Mouse (Mus musculus): ENCODE results near the gene Atp6ap1l. TPM values are rescaled to one million over a fixed set of nuclear protein-coding genes. Genes with fewer than 3 reads are reported as not detected.

Atp6ap1l gene
- polyA plus RNA-seq, 1 experiment from 2014 or later = 0.18 TPM

- H3K27ac ChIP-seq (ENCODE audit: low read depth, low read length) = no peak overlapping the region
- no peaks in the 10 kb centered on the region for H3K27me3 ChIP-seq (ENCODE audit: control insufficient read depth, insufficient read depth, low read length)
- DNase-seq (ENCODE audit: low spot score, missing footprints) = no peak
- H3K4me2 ChIP-seq = no peak overlapping the region
- H3K4me1 ChIP-seq (ENCODE audit: control insufficient read depth, insufficient read depth, low read length) = no peaks in the 10 kb centered on the region
- 88% methylated on average over 12 of the region's 12 CpGs for WGBS
- H3K9ac ChIP-seq (ENCODE audit: low read length) = no peak overlapping the region
- no peak overlapping the region for H3K4me3 ChIP-seq (ENCODE audit: low read depth, low read length)
- H3K36me3 ChIP-seq (ENCODE audit: control insufficient read depth, insufficient read depth, low read length) = no peaks in the 10 kb centered on the region
- no peaks in the 10 kb centered on the region for H3K9me3 ChIP-seq (ENCODE audit: control insufficient read depth, low read length)
- ATAC-seq (ENCODE audit: low FRiP score) = no peak
Observed at GRCm38 (mm10) chr13:90896821-90897220, 8.3 kb downstream of the Atp6ap1l start.

- ATAC-seq (ENCODE audit: low FRiP score) = no peak
- WGBS = 16% methylated on average over 2 of the region's 2 CpGs
- no peak overlapping the region for H3K4me3 ChIP-seq (ENCODE audit: low read depth, low read length)
- H3K4me2 ChIP-seq = no peak overlapping the region
- no peak overlapping the region for H3K27ac ChIP-seq (ENCODE audit: low read depth, low read length)
- H3K9ac ChIP-seq (ENCODE audit: low read length) = no peak overlapping the region
- no peaks in the 10 kb centered on the region for H3K9me3 ChIP-seq (ENCODE audit: control insufficient read depth, low read length)
- H3K27me3 ChIP-seq (ENCODE audit: control insufficient read depth, insufficient read depth, low read length) = no peaks in the 10 kb centered on the region
- H3K36me3 ChIP-seq (ENCODE audit: control insufficient read depth, insufficient read depth, low read length) = no peaks in the 10 kb centered on the region
- no peaks in the 10 kb centered on the region for H3K4me1 ChIP-seq (ENCODE audit: control insufficient read depth, insufficient read depth, low read length)
- no peak for DNase-seq (ENCODE audit: low spot score, missing footprints)
Observed at GRCm38 (mm10) chr13:90896098-90896497, 9.1 kb downstream of the Atp6ap1l start.

DNA sequence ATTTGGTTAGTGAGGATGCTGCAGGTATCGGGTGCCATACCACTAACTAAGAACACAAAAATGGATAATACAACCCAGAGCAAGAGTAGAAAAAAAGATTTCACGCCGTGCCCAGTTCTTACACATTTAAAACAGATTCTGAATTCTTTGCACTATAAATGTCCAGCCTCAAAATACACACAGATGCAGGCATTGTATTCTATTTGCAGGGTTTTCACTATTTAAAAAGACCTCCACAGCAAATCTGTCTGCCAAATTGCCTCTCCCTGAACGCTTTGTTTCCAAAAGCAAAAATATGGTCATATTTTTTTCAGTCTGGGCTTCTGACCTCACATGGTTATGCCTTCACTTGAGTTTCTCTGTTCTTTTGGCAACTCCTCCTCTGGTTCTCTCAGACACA is 10.3 kb downstream of the Atp6ap1l start:
- no peaks in the 10 kb centered on the region for H3K36me3 ChIP-seq (ENCODE audit: control insufficient read depth, insufficient read depth, low read length)
- ATAC-seq (ENCODE audit: low FRiP score) = no peak

DNA sequence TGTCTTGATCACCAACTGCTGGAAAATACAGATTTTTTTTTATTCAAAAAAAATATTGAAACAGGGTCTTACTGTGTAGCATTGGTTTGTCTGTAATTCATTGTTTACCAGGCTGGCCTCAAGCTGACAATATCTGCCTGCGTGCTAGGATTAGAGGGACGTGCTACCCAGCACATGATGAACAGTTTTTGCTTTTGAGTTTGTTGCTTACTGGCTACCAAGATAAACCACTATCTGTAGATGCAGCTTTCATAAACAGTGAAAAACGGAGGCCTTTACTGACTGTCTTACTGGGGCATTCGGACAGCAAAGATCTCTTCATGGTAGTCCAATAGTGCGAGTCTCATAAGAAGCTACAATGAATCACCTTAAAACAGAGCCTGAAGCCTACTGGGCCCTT is 15.0 kb downstream of the Atp6ap1l start:
- Histone ChIP-seq H3K4me3 (ENCODE audit: low read depth, low read length) (no peak overlapping the region), H3K36me3 (ENCODE audit: control insufficient read depth, insufficient read depth, low read length) (no peaks in the 10 kb centered on the region), H3K4me1 (ENCODE audit: control insufficient read depth, insufficient read depth, low read length) (no peaks in the 10 kb centered on the region), H3K4me2 (no peak overlapping the region), H3K27me3 (ENCODE audit: control insufficient read depth, insufficient read depth, low read length) (no peaks in the 10 kb centered on the region), H3K9me3 (ENCODE audit: control insufficient read depth, low read length) (no peaks in the 10 kb centered on the region), H3K27ac (ENCODE audit: low read depth, low read length) (no peak overlapping the region), H3K9ac (ENCODE audit: low read length) (no peak overlapping the region)
- WGBS = 90% methylated on average over 5 of the region's 5 CpGs
- no peak for DNase-seq (ENCODE audit: low spot score, missing footprints)
- ATAC-seq (ENCODE audit: low FRiP score) = no peak

More for the DNA sequence above, 10.3 kb downstream of the Atp6ap1l start:
- H3K27ac ChIP-seq (ENCODE audit: low read depth, low read length) = no peak overlapping the region
- no peaks in the 10 kb centered on the region for H3K9me3 ChIP-seq (ENCODE audit: control insufficient read depth, low read length)
- no peak overlapping the region for H3K9ac ChIP-seq (ENCODE audit: low read length)
- no peaks in the 10 kb centered on the region for H3K27me3 ChIP-seq (ENCODE audit: control insufficient read depth, insufficient read depth, low read length)
- no peak for DNase-seq (ENCODE audit: low spot score, missing footprints)
- H3K4me2 ChIP-seq = no peak overlapping the region
- H3K4me1 ChIP-seq (ENCODE audit: control insufficient read depth, insufficient read depth, low read length) = no peaks in the 10 kb centered on the region
- 95% methylated on average over 4 of the region's 4 CpGs for WGBS
- no peak overlapping the region for H3K4me3 ChIP-seq (ENCODE audit: low read depth, low read length)

GRCm38 (mm10) chr13:90886568-90886983 is 18.6 kb downstream of the Atp6ap1l start:
- DNase-seq (ENCODE audit: low spot score, missing footprints) = peak; percentile 97
- H3K27ac ChIP-seq (ENCODE audit: low read depth, low read length) = no peak overlapping the region
- peak overlapping the region; percentile 52 for H3K4me2 ChIP-seq
- no peaks in the 10 kb centered on the region for H3K4me1 ChIP-seq (ENCODE audit: control insufficient read depth, insufficient read depth, low read length)
- no peaks in the 10 kb centered on the region for H3K9me3 ChIP-seq (ENCODE audit: control insufficient read depth, low read length)
- peak overlapping the region; percentile 31 for H3K4me3 ChIP-seq (ENCODE audit: low read depth, low read length)
- H3K36me3 ChIP-seq (ENCODE audit: control insufficient read depth, insufficient read depth, low read length) = no peaks in the 10 kb centered on the region
- peak; percentile 76 for ATAC-seq (ENCODE audit: low FRiP score)
- H3K27me3 ChIP-seq (ENCODE audit: control insufficient read depth, insufficient read depth, low read length) = no peaks in the 10 kb centered on the region
- H3K9ac ChIP-seq (ENCODE audit: low read length) = no peak overlapping the region
- 2% methylated on average over 18 of the region's 18 CpGs for WGBS

DNA sequence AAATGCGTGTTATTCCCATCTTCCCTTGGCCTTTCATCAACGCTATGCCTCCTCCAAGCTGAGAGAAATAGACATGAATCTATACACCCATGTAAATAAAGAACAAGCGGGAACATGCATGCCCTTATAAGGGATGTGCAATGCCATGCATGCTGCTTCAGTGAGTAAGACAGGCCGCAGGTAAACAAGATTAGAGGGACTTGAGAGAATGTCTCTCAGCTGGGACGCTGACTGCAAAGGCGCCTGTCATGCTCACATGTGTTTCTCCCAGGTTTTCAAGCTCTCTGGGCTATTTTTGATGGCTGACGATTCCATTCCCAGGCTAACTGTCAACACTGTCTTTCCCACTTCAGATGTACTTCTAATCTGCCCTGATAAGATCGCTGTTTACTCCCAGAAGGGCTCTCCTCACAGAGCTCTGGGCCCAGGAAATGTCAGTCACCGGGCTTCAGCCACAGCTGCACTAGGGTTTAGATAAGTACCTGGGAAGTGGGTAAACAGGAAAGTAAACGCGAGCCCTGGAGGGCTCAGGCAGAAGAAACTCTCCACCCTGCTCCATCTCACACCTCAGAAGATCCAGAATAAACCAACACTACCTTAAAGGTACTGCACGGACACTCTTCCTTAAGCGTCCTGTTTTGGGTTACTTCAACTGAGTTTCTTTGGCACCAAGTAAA is 19.2 kb downstream of the Atp6ap1l start:
- Histone ChIP-seq H3K27me3 (ENCODE audit: control insufficient read depth, insufficient read depth, low read length) (no peaks in the 10 kb centered on the region), H3K9ac (ENCODE audit: low read length) (no peak overlapping the region), H3K4me2 (peak overlapping the region; percentile 52), H3K36me3 (ENCODE audit: control insufficient read depth, insufficient read depth, low read length) (no peaks in the 10 kb centered on the region), H3K4me1 (ENCODE audit: control insufficient read depth, insufficient read depth, low read length) (no peaks in the 10 kb centered on the region), H3K4me3 (ENCODE audit: low read depth, low read length) (peak overlapping the region; percentile 31), H3K27ac (ENCODE audit: low read depth, low read length) (no peak overlapping the region), H3K9me3 (ENCODE audit: control insufficient read depth, low read length) (no peaks in the 10 kb centered on the region)
- DNase-seq (ENCODE audit: low spot score, missing footprints) = no peak
- 57% methylated on average over 13 of the region's 13 CpGs for WGBS
- ATAC-seq (ENCODE audit: low FRiP score) = peak; percentile 47

GRCm38 (mm10) chr13:90881727-90882429 is 23.3 kb downstream of the Atp6ap1l start:
- no peak overlapping the region for H3K27ac ChIP-seq (ENCODE audit: low read depth, low read length)
- no peaks in the 10 kb centered on the region for H3K9me3 ChIP-seq (ENCODE audit: control insufficient read depth, low read length)
- no peaks in the 10 kb centered on the region for H3K4me1 ChIP-seq (ENCODE audit: control insufficient read depth, insufficient read depth, low read length)
- H3K27me3 ChIP-seq (ENCODE audit: control insufficient read depth, insufficient read depth, low read length) = no peaks in the 10 kb centered on the region
- DNase-seq (ENCODE audit: low spot score, missing footprints) (no peak), ATAC-seq (ENCODE audit: low FRiP score) (no peak)
- no peaks in the 10 kb centered on the region for H3K36me3 ChIP-seq (ENCODE audit: control insufficient read depth, insufficient read depth, low read length)
- no peak overlapping the region for H3K4me3 ChIP-seq (ENCODE audit: low read depth, low read length)
- 67% methylated on average over 1 of the region's 1 CpGs for WGBS
- H3K4me2 ChIP-seq = no peak overlapping the region
- no peak overlapping the region for H3K9ac ChIP-seq (ENCODE audit: low read length)

DNA sequence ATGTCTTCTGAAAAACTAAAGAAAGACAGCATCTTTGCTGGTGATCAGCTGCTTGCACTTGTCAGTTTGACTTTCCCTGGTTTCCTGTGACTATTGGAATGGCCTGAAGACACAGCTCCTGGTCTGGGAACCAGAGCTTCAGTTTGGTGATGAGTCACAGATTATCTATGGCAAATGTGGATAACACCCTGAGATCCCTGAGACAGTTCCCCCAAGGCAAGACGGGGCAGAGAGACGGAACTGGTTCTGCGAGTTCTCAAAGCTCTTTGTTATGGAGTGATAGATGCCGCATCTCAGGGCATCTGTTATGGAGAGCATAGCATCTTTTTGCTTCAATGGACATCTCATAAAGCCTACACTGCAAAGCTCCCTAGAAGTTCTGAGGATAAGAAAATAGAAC is 33.6 kb downstream of the Atp6ap1l start:
- Histone ChIP-seq H3K4me1 (ENCODE audit: control insufficient read depth, insufficient read depth, low read length) (no peaks in the 10 kb centered on the region), H3K36me3 (ENCODE audit: control insufficient read depth, insufficient read depth, low read length) (no peaks in the 10 kb centered on the region), H3K4me2 (no peak overlapping the region), H3K4me3 (ENCODE audit: low read depth, low read length) (no peak overlapping the region), H3K27me3 (ENCODE audit: control insufficient read depth, insufficient read depth, low read length) (no peaks in the 10 kb centered on the region), H3K9me3 (ENCODE audit: control insufficient read depth, low read length) (no peaks in the 10 kb centered on the region), H3K9ac (ENCODE audit: low read length) (no peak overlapping the region), H3K27ac (ENCODE audit: low read depth, low read length) (no peak overlapping the region)
- WGBS = 67% methylated on average over 4 of the region's 4 CpGs
- ATAC-seq (ENCODE audit: low FRiP score) (no peak), DNase-seq (ENCODE audit: low spot score, missing footprints) (no peak)

GRCm38 (mm10) chr13:90869157-90869556 is 36.0 kb downstream of the Atp6ap1l start:
- no peak overlapping the region for H3K4me2 ChIP-seq
- H3K36me3 ChIP-seq (ENCODE audit: control insufficient read depth, insufficient read depth, low read length) = no peaks in the 10 kb centered on the region
- ATAC-seq (ENCODE audit: low FRiP score) = no peak
- DNase-seq (ENCODE audit: low spot score, missing footprints) = no peak
- H3K4me1 ChIP-seq (ENCODE audit: control insufficient read depth, insufficient read depth, low read length) = no peaks in the 10 kb centered on the region
- H3K27me3 ChIP-seq (ENCODE audit: control insufficient read depth, insufficient read depth, low read length) = no peaks in the 10 kb centered on the region
- H3K9me3 ChIP-seq (ENCODE audit: control insufficient read depth, low read length) = no peaks in the 10 kb centered on the region
- H3K9ac ChIP-seq (ENCODE audit: low read length) = no peak overlapping the region
- WGBS = 22% methylated on average over 4 of the region's 4 CpGs
- H3K27ac ChIP-seq (ENCODE audit: low read depth, low read length) = no peak overlapping the region
- no peak overlapping the region for H3K4me3 ChIP-seq (ENCODE audit: low read depth, low read length)

All from midbrain, embryonic 11.5 days (tissue).